Mouse (Mus musculus): ENCODE results near the gene Slc46a2. TPM values are rescaled to one million over a fixed set of nuclear protein-coding genes. Genes with fewer than 3 reads are reported as not detected.

The Slc46a2 gene
- not detected in 2 replicates for polyA plus RNA-seq (2014; fragmentation: Nextera tagmentation; extraction: Ambion mirVana)

DNA sequence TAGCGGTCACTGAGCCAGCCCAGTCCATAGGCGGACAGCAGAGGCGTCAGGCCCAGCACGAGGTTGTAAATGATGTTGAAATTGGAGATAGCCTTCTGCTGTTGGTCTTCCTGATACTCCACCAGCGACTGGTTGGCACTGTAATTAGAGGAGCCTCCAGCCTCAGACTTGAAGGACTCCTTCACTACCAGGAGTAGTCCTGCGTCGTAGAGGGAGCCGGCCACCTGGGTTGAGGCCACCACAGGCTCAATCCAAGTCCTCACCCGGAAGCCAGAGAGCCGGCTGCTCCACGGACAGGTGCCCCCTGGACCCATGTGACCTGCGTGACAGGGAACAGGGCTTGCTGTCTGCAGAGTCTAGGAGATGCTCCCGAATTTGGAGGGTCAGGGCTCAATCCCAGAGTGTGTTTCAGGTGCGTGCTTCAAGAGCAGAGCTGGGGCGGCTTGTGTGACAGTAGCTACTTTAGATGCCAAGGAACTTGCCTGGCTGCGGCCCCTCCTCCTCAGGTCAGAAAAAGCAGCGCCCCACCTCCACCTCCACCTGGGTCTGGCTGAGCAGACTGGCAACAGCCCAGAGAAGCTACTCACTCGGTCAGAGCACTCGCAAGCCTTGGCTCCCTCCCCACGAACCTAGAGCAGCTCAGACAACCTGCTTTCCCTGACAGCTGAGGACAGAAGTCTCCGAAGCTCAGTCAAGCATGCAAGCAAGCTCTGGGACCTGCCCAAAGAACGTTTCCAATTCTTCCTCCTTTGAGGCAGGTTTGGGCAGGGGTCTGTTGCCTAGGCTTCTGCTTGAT is at the start of gene Slc46a2:
Gene Slc46a2 (minus strand): TSS at position 449 of the 796 bp plus-strand sequence.
- no peak for DNase-seq (ENCODE audit: low spot score)
- Histone ChIP-seq H3K9me3 (ENCODE audit: control insufficient read depth, low read length) (no peaks in the 10 kb centered on the region), H3K36me3 (replicated peaks; ENCODE audit: control insufficient read depth, insufficient read depth) (no peaks in the 10 kb centered on the region), H3K9ac (no peak within 1 kb of the TSS), H3K4me1 (replicated peaks; ENCODE audit: control insufficient read depth, insufficient read depth, low read length) (no peaks in the 10 kb centered on the region), H3K27ac (no peak within 1 kb of the TSS), H3K4me3 (replicated peaks; ENCODE audit: low read length) (no peak within 1 kb of the TSS), H3K27me3 (ENCODE audit: control insufficient read depth, insufficient read depth, low read length) (0 out of 2 replicates have a peak, but pooled peaks cover 7% of the 10 kb centered on the region), H3K4me2 (replicated peaks) (no peak within 1 kb of the TSS)
- 21% methylated on average over 22 of the region's 22 CpGs for WGBS
- ATAC-seq (ENCODE audit: low FRiP score) = peak; percentile 11; the same call in 1 of the 2 replicates

DNA sequence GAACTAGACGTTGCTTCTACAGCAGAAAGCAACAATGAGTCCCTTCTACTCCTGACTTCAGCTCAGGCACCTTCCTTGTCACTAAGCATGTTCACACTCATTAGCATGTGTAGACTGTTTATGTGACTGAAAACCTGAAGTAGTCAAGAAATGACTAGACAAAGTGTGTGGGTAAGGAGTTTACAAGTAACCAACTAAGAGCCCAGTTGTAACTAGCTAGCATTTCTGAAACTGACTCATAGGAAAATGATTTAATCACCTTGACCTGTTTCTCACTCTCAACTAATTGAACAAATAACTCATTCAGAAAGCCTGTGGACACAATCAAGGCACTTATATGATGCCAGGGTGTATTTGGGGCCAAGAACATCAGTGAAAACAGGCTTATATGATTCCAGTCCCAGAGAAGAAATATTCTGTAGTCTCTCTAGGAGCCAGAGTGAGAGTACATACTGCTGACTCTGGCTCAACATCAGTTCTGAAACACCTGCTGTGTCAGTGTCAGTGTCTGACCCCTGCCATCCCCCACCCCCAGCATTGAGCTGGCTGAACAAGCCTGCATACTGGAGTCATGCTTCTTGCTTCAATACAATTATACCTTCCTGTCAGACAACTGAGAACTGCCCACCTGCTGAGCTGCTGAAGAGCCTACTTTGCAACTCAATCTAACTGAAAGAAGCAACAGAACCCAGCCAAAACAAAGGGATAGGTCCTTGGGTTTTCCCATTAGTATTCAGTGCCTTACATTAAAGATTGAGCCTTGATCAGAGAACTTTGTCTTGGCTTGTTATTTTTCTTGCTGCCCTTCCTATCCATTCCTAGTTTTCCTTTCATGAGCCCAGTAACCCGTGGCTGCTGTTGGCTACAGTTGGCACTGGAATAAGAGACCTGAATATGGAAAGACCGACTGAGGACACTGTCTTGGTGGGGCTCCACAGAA is 48.8 kb upstream of the Slc46a2 start, which contains the start of gene Mup6:
Gene Mup6 (plus strand): TSS at position 890 of the 940 bp plus-strand sequence.
- Histone ChIP-seq H3K4me3 (replicated peaks; ENCODE audit: low read length) (no peak within 1 kb of the TSS), H3K27me3 (ENCODE audit: control insufficient read depth, insufficient read depth, low read length) (no peaks in the 10 kb centered on the region), H3K27ac (no peak within 1 kb of the TSS), H3K4me2 (replicated peaks) (no peak within 1 kb of the TSS), H3K36me3 (replicated peaks; ENCODE audit: control insufficient read depth, insufficient read depth) (no peaks in the 10 kb centered on the region), H3K9me3 (ENCODE audit: control insufficient read depth, low read length) (no peaks in the 10 kb centered on the region), H3K4me1 (replicated peaks; ENCODE audit: control insufficient read depth, insufficient read depth, low read length) (no peaks in the 10 kb centered on the region), H3K9ac (no peak within 1 kb of the TSS)
- DNase-seq (ENCODE audit: low spot score) (no peak), ATAC-seq (ENCODE audit: low FRiP score) (no peak)
- 18% methylated on average over 3 of the region's 3 CpGs for WGBS

GRCm38 (mm10) chr4:59960610-59961009 is 45.8 kb upstream of the Slc46a2 start, which contains the start of gene Mup4:
Gene Mup4, minus strand, starts transcription at chr4:59960710.
- Histone ChIP-seq H3K27ac (no peak within 1 kb of the TSS), H3K27me3 (ENCODE audit: control insufficient read depth, insufficient read depth, low read length) (no peaks in the 10 kb centered on the region), H3K9me3 (ENCODE audit: control insufficient read depth, low read length) (no peaks in the 10 kb centered on the region), H3K36me3 (replicated peaks; ENCODE audit: control insufficient read depth, insufficient read depth) (no peaks in the 10 kb centered on the region), H3K4me3 (replicated peaks; ENCODE audit: low read length) (no peak within 1 kb of the TSS), H3K4me2 (replicated peaks) (no peak within 1 kb of the TSS), H3K9ac (no peak within 1 kb of the TSS), H3K4me1 (replicated peaks; ENCODE audit: control insufficient read depth, insufficient read depth, low read length) (no peaks in the 10 kb centered on the region)
- DNase-seq (ENCODE audit: low spot score) = no peak
- ATAC-seq (ENCODE audit: low FRiP score) = no peak
- 88% methylated on average over 3 of the region's 3 CpGs for WGBS

- H3K4me2 ChIP-seq (replicated peaks) = no peak overlapping the region
- DNase-seq (ENCODE audit: low spot score) (no peak), ATAC-seq (ENCODE audit: low FRiP score) (no peak)
- no peaks in the 10 kb centered on the region for H3K9me3 ChIP-seq (ENCODE audit: control insufficient read depth, low read length)
- no peaks in the 10 kb centered on the region for H3K36me3 ChIP-seq (replicated peaks; ENCODE audit: control insufficient read depth, insufficient read depth)
- H3K27ac ChIP-seq = no peak overlapping the region
- WGBS = 77% methylated on average over 2 of the region's 2 CpGs
- no peaks in the 10 kb centered on the region for H3K4me1 ChIP-seq (replicated peaks; ENCODE audit: control insufficient read depth, insufficient read depth, low read length)
- H3K27me3 ChIP-seq (ENCODE audit: control insufficient read depth, insufficient read depth, low read length) = no peaks in the 10 kb centered on the region
- no peak overlapping the region for H3K9ac ChIP-seq
- no peak overlapping the region for H3K4me3 ChIP-seq (replicated peaks; ENCODE audit: low read length)
These were observed 22.7 kb upstream of the Slc46a2 start for GRCm38 (mm10) chr4:59937543-59937942.

DNA sequence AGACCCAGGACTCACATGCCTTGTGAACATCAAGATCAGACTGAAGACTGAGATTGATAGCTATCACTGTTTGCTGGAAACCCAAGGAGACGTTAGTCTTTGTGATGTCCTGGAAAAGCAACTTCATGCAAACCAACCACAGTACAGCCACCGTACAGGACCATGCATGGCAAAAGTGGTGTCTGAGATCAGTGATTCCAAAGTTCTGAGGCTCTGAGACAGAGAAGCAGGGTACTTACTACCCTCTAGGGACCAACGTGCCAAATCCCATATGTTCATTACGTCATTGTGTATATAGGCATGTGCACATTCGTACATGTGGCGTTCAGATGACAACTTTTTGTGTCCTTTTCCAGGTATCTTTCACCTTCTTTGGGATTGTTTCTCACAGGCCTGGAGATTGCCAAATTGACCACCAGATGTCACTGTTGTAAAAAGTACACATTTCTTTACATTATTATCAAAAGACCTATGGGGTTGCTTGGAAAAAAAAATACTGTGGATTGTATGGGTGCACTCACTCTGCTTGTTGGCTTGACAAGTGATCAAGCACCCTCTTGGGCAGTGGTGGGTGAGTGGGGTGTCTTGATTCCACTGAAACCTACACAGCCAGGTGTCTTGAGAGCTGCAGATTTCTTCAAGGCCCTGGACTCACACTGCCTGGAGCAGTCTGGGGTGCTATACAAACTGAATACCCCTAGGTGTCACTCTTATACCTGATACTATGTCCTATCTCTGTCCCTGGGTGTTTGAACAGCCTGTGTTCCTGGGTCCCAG is 17.8 kb upstream of the Slc46a2 start:
- Histone ChIP-seq H3K4me2 (replicated peaks) (no peak overlapping the region), H3K36me3 (replicated peaks; ENCODE audit: control insufficient read depth, insufficient read depth) (no peaks in the 10 kb centered on the region), H3K27me3 (ENCODE audit: control insufficient read depth, insufficient read depth, low read length) (no peaks in the 10 kb centered on the region), H3K27ac (no peak overlapping the region), H3K4me3 (replicated peaks; ENCODE audit: low read length) (no peak overlapping the region), H3K9me3 (ENCODE audit: control insufficient read depth, low read length) (no peaks in the 10 kb centered on the region), H3K9ac (no peak overlapping the region), H3K4me1 (replicated peaks; ENCODE audit: control insufficient read depth, insufficient read depth, low read length) (no peaks in the 10 kb centered on the region)
- peak; percentile 89 for ATAC-seq (ENCODE audit: low FRiP score)
- DNase-seq (ENCODE audit: low spot score) = peak; percentile 43
- WGBS = 55% methylated on average over 6 of the region's 6 CpGs

DNA sequence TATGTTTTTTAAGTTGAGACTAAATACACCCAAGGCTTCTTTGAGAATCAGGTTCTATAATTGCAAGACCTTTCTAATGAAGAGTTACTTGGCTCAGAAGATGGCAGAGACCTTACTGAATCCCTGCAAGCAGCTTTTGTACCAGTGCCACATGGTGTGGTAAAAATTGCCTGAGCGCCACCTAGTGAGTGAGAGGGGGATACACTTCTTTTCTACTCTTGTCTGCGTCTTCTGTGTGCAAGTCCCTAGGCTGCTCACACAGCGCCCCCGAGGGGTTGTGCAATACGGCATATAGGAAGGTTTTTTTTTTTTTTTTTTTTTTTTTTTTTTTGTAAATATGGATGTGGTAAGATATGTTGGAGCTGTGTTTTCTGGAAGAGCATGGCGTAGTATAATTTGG is 13.5 kb upstream of the Slc46a2 start:
- Histone ChIP-seq H3K9me3 (ENCODE audit: control insufficient read depth, low read length) (no peaks in the 10 kb centered on the region), H3K36me3 (replicated peaks; ENCODE audit: control insufficient read depth, insufficient read depth) (no peaks in the 10 kb centered on the region), H3K4me2 (replicated peaks) (no peak overlapping the region), H3K27me3 (ENCODE audit: control insufficient read depth, insufficient read depth, low read length) (no peaks in the 10 kb centered on the region), H3K4me1 (replicated peaks; ENCODE audit: control insufficient read depth, insufficient read depth, low read length) (no peaks in the 10 kb centered on the region), H3K4me3 (replicated peaks; ENCODE audit: low read length) (no peak overlapping the region), H3K27ac (no peak overlapping the region), H3K9ac (no peak overlapping the region)
- ATAC-seq (ENCODE audit: low FRiP score) (no peak; the same call in 1 of the 2 replicates), DNase-seq (ENCODE audit: low spot score) (peak; percentile 53)
- WGBS = 20% methylated on average over 6 of the region's 6 CpGs

DNA sequence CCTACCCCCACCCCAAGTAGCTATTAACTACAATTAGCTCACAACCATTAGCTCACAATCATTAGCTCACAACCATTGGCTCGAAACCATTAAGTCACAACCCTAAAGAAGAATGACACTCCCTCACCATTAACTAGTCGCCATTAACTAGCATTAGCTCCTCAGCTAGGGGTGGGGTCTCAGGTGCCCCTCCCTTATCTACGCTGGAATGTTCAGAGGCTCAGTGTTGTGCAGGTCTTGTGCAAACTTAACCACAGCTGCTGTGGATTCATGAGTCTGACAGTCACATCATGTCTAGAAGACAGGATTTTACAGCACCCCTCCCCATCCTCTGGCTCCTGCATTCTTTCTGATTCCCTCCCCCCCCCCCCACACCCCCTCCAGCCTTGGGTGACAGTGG is 12.8 kb upstream of the Slc46a2 start:
- WGBS = 79% methylated on average over 3 of the region's 3 CpGs
- H3K9me3 ChIP-seq (ENCODE audit: control insufficient read depth, low read length) = no peaks in the 10 kb centered on the region

DNA sequence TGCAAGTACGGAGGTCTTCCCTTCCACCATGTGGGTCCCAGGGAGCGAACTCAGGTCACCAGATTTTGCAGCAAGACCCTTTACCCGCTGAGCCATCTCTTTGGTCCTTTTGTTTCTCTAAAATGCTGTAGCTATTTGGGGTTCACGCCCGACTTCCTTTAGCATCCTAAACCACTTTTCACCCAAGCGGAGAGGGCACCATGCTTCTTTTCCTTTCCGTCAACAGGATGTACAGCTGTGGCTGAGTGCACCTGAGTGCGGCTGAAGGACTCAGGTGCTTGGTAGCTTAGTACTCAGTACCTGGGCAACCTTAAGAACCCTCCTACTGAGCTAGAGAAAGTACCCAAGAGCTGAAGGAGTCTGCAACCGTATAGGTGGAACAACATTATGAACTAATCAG is 10.2 kb upstream of the Slc46a2 start:
- Histone ChIP-seq H3K27me3 (ENCODE audit: control insufficient read depth, insufficient read depth, low read length) (no peaks in the 10 kb centered on the region), H3K4me2 (replicated peaks) (no peak overlapping the region), H3K36me3 (replicated peaks; ENCODE audit: control insufficient read depth, insufficient read depth) (no peaks in the 10 kb centered on the region), H3K27ac (no peak overlapping the region), H3K4me1 (replicated peaks; ENCODE audit: control insufficient read depth, insufficient read depth, low read length) (no peaks in the 10 kb centered on the region), H3K4me3 (replicated peaks; ENCODE audit: low read length) (no peak overlapping the region), H3K9ac (no peak overlapping the region), H3K9me3 (ENCODE audit: control insufficient read depth, low read length) (no peaks in the 10 kb centered on the region)
- ATAC-seq (ENCODE audit: low FRiP score) (no peak), DNase-seq (ENCODE audit: low spot score) (no peak)
- WGBS = 87% methylated on average over 9 of the region's 9 CpGs

More for the DNA sequence above, 12.8 kb upstream of the Slc46a2 start:
- Histone ChIP-seq H3K36me3 (replicated peaks; ENCODE audit: control insufficient read depth, insufficient read depth) (no peaks in the 10 kb centered on the region), H3K4me2 (replicated peaks) (no peak overlapping the region), H3K9ac (no peak overlapping the region), H3K4me3 (replicated peaks; ENCODE audit: low read length) (no peak overlapping the region), H3K4me1 (replicated peaks; ENCODE audit: control insufficient read depth, insufficient read depth, low read length) (no peaks in the 10 kb centered on the region), H3K27me3 (ENCODE audit: control insufficient read depth, insufficient read depth, low read length) (no peaks in the 10 kb centered on the region), H3K27ac (no peak overlapping the region)
- DNase-seq (ENCODE audit: low spot score) (no peak), ATAC-seq (ENCODE audit: low FRiP score) (no peak)
